Mouse (Mus musculus) layer of hippocampus, postnatal 36 days (tissue): ENCODE results near the gene Cyp46a1. TPM values are rescaled to one million over a fixed set of nuclear protein-coding genes. Genes with fewer than 3 reads are reported as not detected.

Source experiments
- DNase-seq, 2 experiments: peaks; one replicate each; pipeline ENCODE4 v3.0.0; 2022
- total RNA-seq, 2 experiments: library from RNA; stranded (reverse); gene quantifications; 2 replicates each; pipeline ENCODE4 v1.2.3; 2021

The Cyp46a1 gene
- 100 to 1,000 TPM; 168 to 174 TPM for total RNA-seq

- DNase-seq: peak; percentile 100
Measured at GRCm38 (mm10) chr12:108333895-108334445, at the start of gene Cyp46a1. Cyp46a1 (plus strand) TSS chr12:108334381.

GRCm38 (mm10) chr12:108284455-108285224 lies 49.5 kb upstream of the Cyp46a1 start:
- no peak for DNase-seq

GRCm38 (mm10) chr12:108285225-108286011 lies 48.8 kb upstream of the Cyp46a1 start:
- DNase-seq: no peak

GRCm38 (mm10) chr12:108286381-108286780 lies 47.8 kb upstream of the Cyp46a1 start:
- no peak for DNase-seq

- DNase-seq: no peak
Measured at GRCm38 (mm10) chr12:108287011-108287410, 47.2 kb upstream of the Cyp46a1 start.

- DNase-seq: no peak
Measured at GRCm38 (mm10) chr12:108288127-108288880, 45.9 kb upstream of the Cyp46a1 start.

- no peak for DNase-seq
Measured at GRCm38 (mm10) chr12:108292419-108292818, 41.8 kb upstream of the Cyp46a1 start.

GRCm38 (mm10) chr12:108292957-108293356 lies 41.2 kb upstream of the Cyp46a1 start:
- peak; percentile 64 to 68 for DNase-seq

GRCm38 (mm10) chr12:108294620-108295019 lies 39.6 kb upstream of the Cyp46a1 start:
- DNase-seq: no peak

- no peak for DNase-seq
Measured at GRCm38 (mm10) chr12:108297033-108297432, 37.1 kb upstream of the Cyp46a1 start.

- DNase-seq: no peak
Measured at GRCm38 (mm10) chr12:108301006-108301405, 33.2 kb upstream of the Cyp46a1 start.

GRCm38 (mm10) chr12:108303778-108304365 lies 30.3 kb upstream of the Cyp46a1 start:
- DNase-seq: no peak

GRCm38 (mm10) chr12:108305172-108305571 lies 29.0 kb upstream of the Cyp46a1 start:
- DNase-seq: no peak

- DNase-seq: no peak
Measured at GRCm38 (mm10) chr12:108305812-108306794, 28.1 kb upstream of the Cyp46a1 start, which contains the start of gene Hhipl1. Hhipl1 (plus strand) TSS chr12:108306270.

- no peak for DNase-seq
Measured at GRCm38 (mm10) chr12:108307553-108307952, 26.6 kb upstream of the Cyp46a1 start.

- no peak for DNase-seq
Measured at GRCm38 (mm10) chr12:108308363-108308856, 25.8 kb upstream of the Cyp46a1 start.

- no peak for DNase-seq
Measured at GRCm38 (mm10) chr12:108309116-108309794, 24.9 kb upstream of the Cyp46a1 start.

- no peak for DNase-seq
Measured at GRCm38 (mm10) chr12:108310041-108310440, 24.1 kb upstream of the Cyp46a1 start.

- no peak for DNase-seq
Measured at GRCm38 (mm10) chr12:108310456-108311027, 23.6 kb upstream of the Cyp46a1 start.
